Mouse (Mus musculus) lung, adult 2 months (tissue): ENCODE data around the gene Ppdpf.
"Not testable (repeated sequence)": the region's sequence is repeated elsewhere in the genome, so short reads cannot be mapped to it uniquely, and the experiment has no call there.

Experiments used
- CTCF ChIP-seq: fragments of 200-500 bp; IDR thresholded peaks from 2 replicates; pipeline ENCODE4 v1.5.1; 2011; ENCODE audit warnings: mild to moderate bottlenecking, low read length, control low read depth; ENCODE audit not compliant: insufficient read depth
- POLR2A ChIP-seq: fragments of 200-500 bp; IDR thresholded peaks from 2 replicates; pipeline ENCODE4 v1.6.1; 2011; ENCODE audit warnings: low read depth, mild to moderate bottlenecking, control low read depth, low read length, borderline replicate concordance; ENCODE audit errors: extremely low read depth

GRCm38 (mm10) chr2:181191385-181191784, 4.3 kb downstream of the Ppdpf start:
- not testable (repeated sequence) for TF ChIP-seq CTCF, POLR2A
